Mouse (Mus musculus): ENCODE results near the gene Vmn2r11.
"Not testable (repeated sequence)": the region's sequence is repeated elsewhere in the genome, so short reads cannot be mapped to it uniquely, and the experiment has no call there.

Gene Vmn2r11

GRCm38 (mm10) chr5:109059469-109059868 lies at the start of gene Vmn2r11:
Vmn2r11 (minus strand) TSS chr5:109059569.
- not testable (repeated sequence) for DNase-seq (ENCODE audit: low spot score)

DNA sequence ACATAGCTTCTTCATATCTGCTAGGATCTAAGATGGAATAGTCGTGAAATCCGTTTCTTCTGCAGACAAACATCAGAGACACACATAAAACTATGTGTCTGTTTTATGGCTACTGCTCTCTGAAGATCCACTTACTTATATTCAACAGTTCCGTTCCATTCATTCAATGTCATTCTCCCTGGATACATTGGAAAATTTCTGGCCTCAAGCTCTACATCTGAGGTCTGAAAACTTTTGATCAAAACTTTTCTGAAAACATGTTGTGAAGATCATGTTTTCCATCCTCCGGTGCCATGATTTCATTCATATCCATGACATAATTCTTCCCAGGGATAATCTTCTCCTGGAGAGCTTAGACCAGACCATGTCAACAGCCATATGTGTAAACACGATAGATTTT lies 38.5 kb upstream of the Vmn2r11 start, which contains the start of gene Vmn2r12:
Vmn2r12 (minus strand) TSS at position 101 of the 400 bp plus-strand sequence.
- not testable (repeated sequence) for DNase-seq (ENCODE audit: low spot score)

DNA sequence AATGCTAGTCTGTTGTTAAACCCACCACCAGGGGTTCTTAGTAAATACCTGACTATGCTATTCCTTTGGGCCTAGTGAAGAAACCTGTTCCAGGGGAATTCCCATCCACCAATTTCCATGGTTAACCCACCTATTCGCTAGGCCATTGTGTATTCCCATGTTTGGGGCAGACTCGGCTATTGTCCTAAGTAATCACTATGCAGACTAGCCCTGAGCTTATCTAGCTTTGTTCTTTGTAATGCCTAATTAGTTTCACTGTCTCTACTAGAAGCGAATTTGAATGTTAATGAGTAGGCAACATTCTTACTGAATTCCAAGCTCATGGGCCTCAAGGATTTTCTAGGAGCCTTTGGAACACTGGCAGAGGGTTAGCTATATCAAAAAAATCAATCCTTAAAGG lies 37.1 kb upstream of the Vmn2r11 start:
- not testable (repeated sequence) for DNase-seq (ENCODE audit: low spot score)

DNA sequence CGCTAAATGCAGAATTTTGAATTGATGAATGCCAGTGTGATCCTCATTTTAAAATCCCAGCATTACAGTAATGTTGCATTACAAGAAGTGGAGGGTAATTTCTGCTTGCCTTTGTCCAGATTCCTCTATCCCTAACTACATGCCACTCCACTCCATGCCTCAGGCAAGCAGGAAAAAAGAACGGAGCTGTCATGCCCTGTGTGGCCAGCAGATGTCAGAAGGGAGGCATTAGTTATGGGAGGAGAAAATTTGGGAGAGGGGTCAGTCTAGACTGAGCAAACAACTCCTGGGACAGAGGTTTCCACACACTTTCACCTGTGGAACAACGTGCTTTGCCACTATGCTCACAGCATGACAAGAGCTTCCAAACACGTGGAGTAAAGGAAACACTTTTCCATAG lies 12.6 kb upstream of the Vmn2r11 start:
- DNase-seq (ENCODE audit: low spot score): not testable (repeated sequence)

DNA sequence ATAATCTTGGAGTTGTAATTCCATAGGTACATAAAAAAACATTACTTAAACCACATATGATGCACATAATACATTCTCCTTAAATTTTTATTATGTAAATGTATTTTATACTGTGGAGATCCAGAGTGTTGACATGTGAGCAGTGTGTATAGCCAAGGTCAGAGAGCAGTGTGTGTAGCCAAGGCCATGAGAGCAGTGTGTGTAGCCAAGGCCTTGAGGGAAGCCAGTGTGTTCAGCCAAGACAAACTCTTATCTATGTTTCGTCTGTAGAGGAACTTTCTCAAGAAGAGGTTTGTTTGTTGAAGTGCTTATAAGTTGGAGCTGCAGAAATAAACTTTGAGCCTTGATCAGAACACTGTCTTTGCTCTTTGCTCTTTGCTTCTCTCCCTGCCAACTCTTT lies 4.1 kb downstream of the Vmn2r11 start:
- no peak for DNase-seq (ENCODE audit: low spot score)

DNA sequence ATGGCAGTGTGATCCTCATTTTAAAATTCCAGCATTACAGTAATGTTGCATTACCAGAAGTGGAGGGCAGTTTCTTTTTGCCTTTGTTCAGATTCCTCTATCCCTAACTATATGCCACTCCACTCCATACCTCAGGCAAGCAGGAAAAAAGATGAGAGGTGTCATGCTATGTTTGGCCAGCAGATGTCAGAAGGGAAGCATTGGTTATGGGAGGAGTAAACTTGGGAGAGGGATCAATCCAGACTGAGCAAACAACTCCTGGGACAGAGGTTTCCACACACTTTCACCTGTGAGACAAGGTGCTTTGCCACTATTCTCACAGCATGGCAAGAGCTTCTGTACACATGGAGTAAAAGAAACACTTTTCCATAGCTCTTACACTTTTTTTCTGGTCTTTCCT lies 26.8 kb downstream of the Vmn2r11 start:
- no peak for DNase-seq (ENCODE audit: low spot score)

GRCm38 (mm10) chr5:109006427-109006826 lies 52.9 kb downstream of the Vmn2r11 start, which contains the start of gene Vmn2r10:
Vmn2r10 (minus strand) TSS chr5:109006527.
- DNase-seq (ENCODE audit: low spot score): not testable (repeated sequence)

Data from ovary, postnatal 10 days (tissue).